Mouse (Mus musculus): ENCODE measurements around the gene Adsl.

The Adsl gene

GRCm38 (mm10) chr15:80939401-80939800 is 8.9 kb upstream of the Adsl start:
- no peak for DNase-seq (ENCODE audit: extremely low spot score, low read depth, low spot score)

GRCm38 (mm10) chr15:80941468-80942040 is 6.7 kb upstream of the Adsl start:
- DNase-seq (ENCODE audit: extremely low spot score, low read depth, low spot score), result no peak

GRCm38 (mm10) chr15:80945851-80946250 is 2.4 kb upstream of the Adsl start:
- DNase-seq (ENCODE audit: extremely low spot score, low read depth, low spot score), result no peak

DNA sequence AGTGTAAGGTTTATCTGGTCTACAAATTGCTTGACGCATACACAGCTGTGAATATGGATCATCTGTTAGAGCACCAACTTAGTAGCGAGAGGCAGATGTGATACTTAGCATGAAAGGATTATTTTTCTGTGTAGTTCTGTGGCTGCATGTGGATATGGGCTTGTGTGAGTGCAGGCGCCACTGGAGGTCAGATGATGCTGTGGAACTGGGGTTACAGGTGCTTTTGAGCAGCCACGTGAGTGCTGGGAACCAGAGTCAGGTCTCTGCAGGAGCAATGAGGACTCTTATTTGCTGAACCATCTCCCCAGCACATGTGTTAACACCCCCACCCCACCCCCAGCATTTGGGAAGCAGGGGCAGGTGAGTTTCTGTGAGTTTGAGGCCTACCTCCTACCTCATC is 1.1 kb downstream of the Adsl start:
- no peak for DNase-seq (ENCODE audit: extremely low spot score, low read depth, low spot score)

GRCm38 (mm10) chr15:80950055-80950454 is 1.8 kb downstream of the Adsl start:
- no peak for DNase-seq (ENCODE audit: extremely low spot score, low read depth, low spot score)

GRCm38 (mm10) chr15:80953971-80954370 is 5.7 kb downstream of the Adsl start:
- no peak for DNase-seq (ENCODE audit: extremely low spot score, low read depth, low spot score)

DNA sequence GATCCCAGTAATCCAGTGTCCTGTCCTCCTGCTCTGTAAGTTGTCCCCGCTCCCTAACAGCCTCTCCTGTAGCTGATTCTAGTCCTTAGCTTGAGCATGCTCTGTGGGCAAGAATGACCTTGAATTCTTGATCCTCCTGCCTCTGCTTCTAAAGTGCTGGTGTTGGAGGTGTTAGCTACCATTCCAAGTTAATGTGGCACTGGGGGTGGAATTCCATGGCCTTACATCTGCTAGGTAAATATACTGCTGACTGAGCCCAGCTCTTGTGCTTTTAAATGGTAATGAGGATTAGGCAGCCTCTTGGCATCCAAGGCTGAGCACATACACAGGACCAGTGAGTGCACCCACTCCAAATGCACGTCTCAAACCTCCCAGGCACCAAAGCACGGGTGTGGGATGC is 6.6 kb downstream of the Adsl start:
- DNase-seq (ENCODE audit: extremely low spot score, low read depth, low spot score), result no peak

DNA sequence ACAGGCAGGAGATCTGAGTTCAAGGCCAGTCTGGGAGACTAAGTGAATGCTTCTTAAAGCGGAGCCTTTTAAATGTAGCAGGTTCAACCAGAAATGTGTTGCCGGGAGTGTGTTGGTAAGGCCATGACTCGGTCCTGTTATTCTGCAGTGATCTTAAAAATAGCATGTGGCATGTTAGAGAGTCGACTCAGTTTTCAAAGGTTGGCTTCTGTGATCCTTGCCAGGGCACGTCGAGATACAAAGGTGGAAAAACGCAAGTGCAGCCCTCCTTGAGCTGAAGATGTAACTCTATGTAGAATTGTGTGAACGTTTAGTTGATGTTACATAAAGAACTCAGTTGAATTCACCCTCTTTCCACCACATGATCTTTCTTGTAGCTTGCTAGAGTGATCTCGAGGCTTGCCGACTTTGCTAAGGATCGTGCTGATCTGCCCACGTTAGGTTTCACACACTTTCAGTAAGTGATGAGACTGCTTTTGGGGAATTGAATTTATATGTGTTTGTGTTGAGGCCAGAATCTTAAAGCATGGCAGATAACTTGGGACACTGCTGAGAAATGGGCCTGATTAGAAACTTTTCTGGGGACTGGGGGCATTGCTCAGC is 7.6 kb downstream of the Adsl start:
- DNase-seq (ENCODE audit: extremely low spot score, low read depth, low spot score), result no peak

DNA sequence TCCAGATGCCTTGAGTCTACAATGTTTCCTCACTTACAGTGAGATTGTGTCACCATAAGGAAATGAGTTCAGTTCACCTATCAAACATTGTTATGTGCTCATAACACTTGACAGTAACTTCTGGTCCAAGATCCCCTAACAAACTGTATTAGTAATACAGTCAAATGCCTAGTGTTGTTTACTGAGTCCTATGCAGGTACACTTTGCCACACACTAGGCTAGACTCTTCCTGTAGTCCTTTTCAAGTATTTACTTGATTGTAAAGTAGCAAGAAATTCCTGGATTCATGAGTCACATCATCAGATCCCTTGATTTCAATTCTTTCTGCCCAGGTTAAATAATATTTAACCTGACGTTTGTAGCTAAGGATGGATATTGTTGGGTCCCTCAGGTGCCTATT is 21.1 kb downstream of the Adsl start:
- no peak for DNase-seq (ENCODE audit: extremely low spot score, low read depth, low spot score)

- no peak for DNase-seq (ENCODE audit: extremely low spot score, low read depth, low spot score)
Observed at GRCm38 (mm10) chr15:80974311-80974710, 26.0 kb downstream of the Adsl start.

GRCm38 (mm10) chr15:80975666-80976065 is 27.4 kb downstream of the Adsl start:
- DNase-seq (ENCODE audit: extremely low spot score, low read depth, low spot score), result no peak

GRCm38 (mm10) chr15:80977620-80978334 is 29.5 kb downstream of the Adsl start, which contains the start of gene Sgsm3:
Gene Sgsm3, plus strand, starts transcription at chr15:80977765.
- DNase-seq (ENCODE audit: extremely low spot score, low read depth, low spot score), result peak; percentile 26

GRCm38 (mm10) chr15:80979611-80980010 is 31.3 kb downstream of the Adsl start:
- no peak for DNase-seq (ENCODE audit: extremely low spot score, low read depth, low spot score)

DNA sequence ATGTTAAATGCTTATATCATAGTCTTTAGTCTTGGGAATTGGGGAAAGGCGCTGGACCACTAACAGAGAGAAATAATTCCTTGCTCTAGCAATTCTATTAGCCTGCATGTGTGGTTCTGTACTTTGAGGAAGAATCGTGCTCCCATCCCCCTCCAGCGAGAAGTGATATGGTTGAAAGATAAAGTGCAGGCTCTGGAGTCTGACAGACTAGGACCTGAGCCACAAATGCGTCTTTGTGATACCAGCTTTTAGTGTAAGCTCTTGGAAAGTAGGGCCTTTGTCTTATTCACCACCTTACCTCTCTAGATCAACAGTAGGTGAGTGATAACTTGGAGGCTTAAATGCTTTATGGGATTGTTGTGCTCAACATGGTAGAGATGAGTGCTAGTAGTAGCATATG is 32.9 kb downstream of the Adsl start:
- DNase-seq (ENCODE audit: extremely low spot score, low read depth, low spot score), result no peak

- no peak for DNase-seq (ENCODE audit: extremely low spot score, low read depth, low spot score)
Observed at GRCm38 (mm10) chr15:80983264-80983663, 35.0 kb downstream of the Adsl start.

DNA sequence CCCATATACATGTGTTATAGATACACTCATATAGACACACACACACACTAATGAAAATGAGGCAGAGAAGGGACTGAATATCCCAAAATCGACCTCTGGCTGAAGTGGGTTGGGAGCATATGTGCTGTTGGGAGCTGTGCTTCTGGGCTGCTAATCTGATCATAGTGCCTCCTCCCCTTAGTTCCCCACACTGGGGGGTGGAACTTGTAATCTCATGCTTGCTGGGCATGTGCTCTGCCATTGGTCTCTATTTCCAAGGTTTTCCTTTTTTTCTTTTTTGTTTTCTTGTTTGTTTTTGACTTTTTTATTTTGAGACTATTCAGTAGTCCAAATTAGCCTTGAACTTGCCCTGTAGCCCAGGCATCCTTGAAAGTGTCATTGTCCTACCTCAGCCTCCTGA is 40.0 kb downstream of the Adsl start:
- no peak for DNase-seq (ENCODE audit: extremely low spot score, low read depth, low spot score)

DNA sequence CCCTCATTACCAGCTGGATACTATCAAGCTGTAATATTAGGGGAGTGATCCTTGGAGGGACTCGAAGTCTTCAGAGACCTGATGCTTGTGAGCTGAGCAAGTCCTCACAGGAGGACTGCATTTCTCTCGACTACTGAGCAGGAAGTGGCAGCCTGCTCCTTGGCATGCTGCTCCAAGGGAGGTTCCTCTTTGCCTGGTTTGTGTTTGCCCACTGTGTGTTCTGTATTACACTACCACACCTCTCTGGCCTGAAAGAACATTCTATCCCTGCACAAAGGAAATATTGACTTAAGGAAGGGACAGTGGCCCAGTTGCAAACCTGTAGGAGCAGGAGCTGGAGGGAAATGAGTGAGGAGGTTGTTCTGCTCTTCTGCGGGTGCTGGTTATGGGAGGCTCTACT is 41.4 kb downstream of the Adsl start:
- no peak for DNase-seq (ENCODE audit: extremely low spot score, low read depth, low spot score)

DNA sequence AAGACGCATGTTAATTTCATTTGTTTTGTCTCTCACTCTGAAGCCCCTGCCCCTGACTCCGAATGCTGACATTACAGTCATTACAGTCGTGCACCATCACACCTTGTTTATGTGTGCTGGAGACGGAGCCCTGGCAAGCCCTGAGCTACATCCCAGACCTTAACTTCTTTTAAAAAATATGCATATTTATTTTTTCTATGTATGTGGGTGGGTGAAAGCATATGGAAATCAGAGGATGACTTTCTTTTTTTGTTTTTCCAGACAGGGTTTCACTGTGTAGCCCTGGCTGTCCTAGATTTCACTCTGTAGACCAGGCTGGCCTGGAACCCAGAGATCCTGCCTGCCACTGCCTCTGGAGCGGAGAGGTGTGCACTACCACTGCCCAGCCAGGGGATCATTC is 46.7 kb downstream of the Adsl start:
- DNase-seq (ENCODE audit: extremely low spot score, low read depth, low spot score), result no peak

- no peak for DNase-seq (ENCODE audit: extremely low spot score, low read depth, low spot score)
Observed at GRCm38 (mm10) chr15:80996090-80996835, 48.0 kb downstream of the Adsl start.

GRCm38 (mm10) chr15:80997077-80997476 is 48.8 kb downstream of the Adsl start:
- no peak for DNase-seq (ENCODE audit: extremely low spot score, low read depth, low spot score)

GRCm38 (mm10) chr15:81000419-81001138 is 52.3 kb downstream of the Adsl start:
- no peak for DNase-seq (ENCODE audit: extremely low spot score, low read depth, low spot score)

Data from hindlimb bud, embryonic 11.5 days (tissue).